Mouse (Mus musculus) MEL (cell line): ENCODE data around the gene Heatr6. TPM values are rescaled to one million over a fixed set of nuclear protein-coding genes. Genes with fewer than 3 reads are reported as not detected.
A peak's percentile ranks its signal among the peaks of the same experiment; 100 is the strongest.

Source experiments
- DNase-seq: peaks from one replicate; pipeline ENCODE4 v3.0.0; 2011; ENCODE audit warnings: low read depth, low spot score
- H3K27ac ChIP-seq: 2 replicates; pipeline ENCODE4 v1.5.1; 2012; ENCODE audit warnings: low read depth, mild to moderate bottlenecking, control low read depth, low read length, moderate library complexity; ENCODE audit not compliant: control insufficient read depth
- H3K27me3 ChIP-seq, 2 experiments: fragments of 150-350 bp in 1 of 2; sonication (generic) in 1 of 2; 2 replicates each; pipeline ENCODE4 v1.6.1; 2012; ENCODE audit warnings: low read length in 2 of 2, mild to moderate bottlenecking in 2 of 2, improper control_type of control experiment in 1 of 2, moderate library complexity in 1 of 2; ENCODE audit not compliant: insufficient read depth in 2 of 2, control insufficient read depth in 1 of 2
- H3K36me3 ChIP-seq, 2 experiments: 2 replicates each; pipeline ENCODE4 v1.6.1; 2012 to 2014; ENCODE audit warnings: low read length in 2 of 2, improper control_type of control experiment in 1 of 2, inconsistent platforms in 1 of 2, mild to moderate bottlenecking in 1 of 2; ENCODE audit not compliant: insufficient read depth in 2 of 2, control insufficient read depth in 1 of 2
- H3K4me1 ChIP-seq, 2 experiments: fragments of 150-350 bp in 1 of 2; sonication (generic) in 1 of 2; 2 replicates each; pipeline ENCODE4 v1.6.1; 2012; ENCODE audit warnings: low read length in 2 of 2, improper control_type of control experiment in 1 of 2, mild to moderate bottlenecking in 1 of 2; ENCODE audit not compliant: insufficient read depth in 2 of 2, control insufficient read depth in 1 of 2
- H3K4me3 ChIP-seq, 2 experiments: fragments of 150-350 bp in 1 of 2; sonication (generic) in 1 of 2; 2 replicates each; pipeline ENCODE4 v1.5.1; 2012; ENCODE audit warnings: low read depth in 2 of 2, low read length in 2 of 2, mild to moderate bottlenecking in 2 of 2, moderate library complexity in 2 of 2, control low read depth in 1 of 2, improper control_type of control experiment in 1 of 2; ENCODE audit not compliant: control insufficient read depth in 1 of 2, insufficient read depth in 1 of 2
- H3K79me2 ChIP-seq: 2 replicates; pipeline ENCODE4 v1.6.1; 2012; ENCODE audit warnings: mild to moderate bottlenecking, low read length, moderate library complexity; ENCODE audit not compliant: control insufficient read depth, poor library complexity, insufficient read depth
- H3K9ac ChIP-seq: 2 replicates; pipeline ENCODE4 v1.6.1; 2012; ENCODE audit warnings: low read depth, mild to moderate bottlenecking, control low read depth, low read length, moderate library complexity; ENCODE audit not compliant: control insufficient read depth, poor library complexity, severe bottlenecking
- H3K9me3 ChIP-seq: fragments of 150-350 bp; sonication (generic); replicated peaks from 2 replicates; pipeline ENCODE4 v1.6.1; 2012; ENCODE audit warnings: mild to moderate bottlenecking, low read length, improper control_type of control experiment, moderate library complexity; ENCODE audit not compliant: insufficient read depth
- CHD1 ChIP-seq: IDR thresholded peaks from 2 replicates; pipeline ENCODE4 v1.6.1; 2012; ENCODE audit warnings: low read depth, mild to moderate bottlenecking, inconsistent platforms, low read length, improper control_type of control experiment
- CHD2 ChIP-seq: IDR thresholded peaks from 2 replicates; pipeline ENCODE4 v1.6.1; 2011; ENCODE audit warnings: low read length, improper control_type of control experiment
- CTCF ChIP-seq, 3 experiments: IDR thresholded peaks in 2 of 3; conservative IDR thresholded peaks in 1 of 3; 2 replicates each; pipeline ENCODE4 v1.5.1; 2011 to 2012; ENCODE audit warnings: low read length in 3 of 3, low read depth in 2 of 3, mild to moderate bottlenecking in 2 of 3, improper control_type of control experiment in 1 of 3, inconsistent platforms in 1 of 3, mixed read lengths in 1 of 3, moderate library complexity in 1 of 3; ENCODE audit not compliant: control insufficient read depth in 1 of 3, insufficient read depth in 1 of 3, poor library complexity in 1 of 3, severe bottlenecking in 1 of 3
- ETS1 ChIP-seq: IDR thresholded peaks from 2 replicates; pipeline ENCODE4 v1.6.1; 2012; ENCODE audit warnings: low read depth, mild to moderate bottlenecking, inconsistent platforms, low read length, improper control_type of control experiment, moderate library complexity
- HCFC1 ChIP-seq: IDR thresholded peaks from 2 replicates; pipeline ENCODE4 v1.6.1; 2012; ENCODE audit warnings: low read depth, mild to moderate bottlenecking, inconsistent platforms, low read length, improper control_type of control experiment, moderate library complexity
- JUND ChIP-seq: IDR thresholded peaks from 2 replicates; pipeline ENCODE4 v1.6.1; 2011; ENCODE audit warnings: low read depth, mild to moderate bottlenecking, improper control_type of control experiment, low read length
- KAT2A ChIP-seq: conservative IDR thresholded peaks from 2 replicates; pipeline ENCODE4 v1.6.1; 2012; ENCODE audit warnings: low read depth, low read length, improper control_type of control experiment, inconsistent platforms
- MAFK ChIP-seq: IDR thresholded peaks from 2 replicates; pipeline ENCODE4 v1.6.1; 2011; ENCODE audit warnings: low read depth, mild to moderate bottlenecking, low read length, improper control_type of control experiment, borderline replicate concordance
- MXI1 ChIP-seq: IDR thresholded peaks from 2 replicates; pipeline ENCODE4 v1.6.1; 2011; ENCODE audit warnings: mild to moderate bottlenecking, low read depth, low read length, improper control_type of control experiment
- MYC ChIP-seq: IDR thresholded peaks from 2 replicates; pipeline ENCODE4 v1.6.1; 2011; ENCODE audit warnings: low read depth, mild to moderate bottlenecking, low read length, improper control_type of control experiment, moderate library complexity
- NELFE ChIP-seq: IDR thresholded peaks from 2 replicates; pipeline ENCODE4 v1.6.1; 2011; ENCODE audit warnings: low read depth, low read length, improper control_type of control experiment
- NRF1 ChIP-seq: IDR thresholded peaks from 2 replicates; pipeline ENCODE4 v1.6.1; 2014; ENCODE audit warnings: low read depth, mild to moderate bottlenecking, inconsistent platforms, low read length, improper control_type of control experiment, moderate library complexity; ENCODE audit not compliant: poor library complexity, insufficient read depth, severe bottlenecking
- POLR2A ChIP-seq, 2 experiments: IDR thresholded peaks; 2 replicates each; pipeline ENCODE4 v1.6.1; 2011 to 2012; ENCODE audit warnings: low read length in 2 of 2, mild to moderate bottlenecking in 2 of 2, control low read depth in 1 of 2, improper control_type of control experiment in 1 of 2, low read depth in 1 of 2, moderate library complexity in 1 of 2; ENCODE audit not compliant: control insufficient read depth in 1 of 2, insufficient read depth in 1 of 2, poor library complexity in 1 of 2
- SMC3 ChIP-seq: IDR thresholded peaks from 2 replicates; pipeline ENCODE4 v1.6.1; 2011; ENCODE audit warnings: low read depth, low read length, improper control_type of control experiment
- TAL1 ChIP-seq: IDR thresholded peaks from 2 replicates; pipeline ENCODE4 v1.6.1; 2012; ENCODE audit warnings: mild to moderate bottlenecking, inconsistent platforms, low read length, moderate library complexity, mixed read lengths
- TCF12 ChIP-seq: IDR thresholded peaks from 2 replicates; pipeline ENCODE4 v1.6.1; 2014; ENCODE audit warnings: low read depth, mild to moderate bottlenecking, inconsistent platforms, low read length, improper control_type of control experiment, moderate library complexity
- USF1 ChIP-seq: IDR thresholded peaks from 2 replicates; pipeline ENCODE4 v1.6.1; 2014; ENCODE audit warnings: low read depth, mild to moderate bottlenecking, inconsistent platforms, low read length, improper control_type of control experiment, moderate library complexity
- ZNF384 ChIP-seq: IDR thresholded peaks from 2 replicates; pipeline ENCODE4 v1.6.1; 2012; ENCODE audit warnings: low read depth, mild to moderate bottlenecking, inconsistent platforms, low read length, improper control_type of control experiment
- polyA plus RNA-seq, 2 experiments: library from polyadenylated mRNA; stranded (reverse) in 1 of 2; unstranded in 1 of 2; fragments of >175 nt in 1 of 2; fragments of >200 nt in 1 of 2; gene quantifications; 2 replicates each; pipeline versions ENCODE4 v1.2.1 to v1.2.4; 2012; ENCODE audit warnings: low replicate concordance in 2 of 2, low read depth in 1 of 2; ENCODE audit not compliant: insufficient read length in 2 of 2, insufficient read depth in 1 of 2, missing spikeins in 1 of 2
- total RNA-seq: library from RNA; depleted of rRNA; stranded (reverse); fragments of 300-350 nt; gene quantifications from 2 replicates; pipeline ENCODE4 v1.2.3, GENCODE M21; 2012

Heatr6 gene
- total and polyA plus RNA-seq, 3 experiments: 17.3 to 21.2 TPM; not detected in 1

DNA sequence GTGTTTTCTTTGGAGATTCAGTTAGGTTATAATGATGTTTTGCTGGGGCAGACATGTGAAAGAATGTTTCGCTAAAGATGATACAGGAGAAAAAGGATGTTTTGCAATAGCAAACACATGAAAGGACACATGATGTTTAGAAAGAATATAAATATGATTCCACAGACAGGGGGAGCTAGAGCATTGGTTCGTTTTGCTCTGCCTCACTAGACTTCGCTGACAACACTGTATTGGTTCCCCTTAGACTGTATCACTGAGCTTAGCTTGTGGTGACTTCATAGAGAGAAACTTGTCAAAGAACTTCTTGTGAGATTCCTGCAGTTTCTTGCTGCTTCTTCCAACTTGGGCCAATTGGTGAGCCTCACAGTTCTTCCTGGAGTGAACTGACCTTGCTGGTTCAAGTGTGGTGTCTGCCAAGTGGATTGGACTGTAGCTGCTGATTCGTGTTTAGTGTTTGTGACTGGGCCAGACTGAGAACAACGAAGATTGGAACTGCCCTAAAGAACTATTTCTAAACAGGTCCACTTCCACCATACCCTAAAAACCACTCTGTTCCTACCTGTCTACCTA lies 20.3 kb upstream of the Heatr6 start:
- DNase-seq: peak; percentile 43
- Histone ChIP-seq H3K4me3 (no peak overlapping the region), H3K36me3 (no peaks in the 10 kb centered on the region), H3K27ac (no peak overlapping the region), H3K9me3 (no peaks in the 10 kb centered on the region), H3K9ac (no peak overlapping the region), H3K79me2 (no peaks in the 10 kb centered on the region), H3K4me1 (no peaks in the 10 kb centered on the region), H3K27me3 (peaks cover 11 to 14% of the 10 kb centered on the region in 2 experiments)
- peak; percentile 2 to 43 (median 33); a peak in 3 of 6 replicates for TF ChIP-seq CTCF (IDR thresholded peaks at IDR 0.05 in 2 of 3, conservative IDR thresholded peaks at IDR 0.05 in 1 of 3; ENCODE audit: control insufficient read depth in 1 of 3, insufficient read depth in 1 of 3, low read depth in 2 of 3, low read length in 3 of 3, poor library complexity in 1 of 3, severe bottlenecking in 1 of 3)
- no peak for TF ChIP-seq TCF12

- H3K9ac ChIP-seq: no peak overlapping the region
- no peak for DNase-seq
- H3K79me2 ChIP-seq: no peaks in the 10 kb centered on the region
- no peak overlapping the region for H3K4me3 ChIP-seq
- no peaks in the 10 kb centered on the region for H3K9me3 ChIP-seq
- H3K4me1 ChIP-seq: no peaks in the 10 kb centered on the region
- no peak for TF ChIP-seq CHD2
- no peak for TF ChIP-seq USF1
- no peak for TF ChIP-seq MXI1
- no peak for TF ChIP-seq MAFK
- no peak for TF ChIP-seq JUND
- no peak for TF ChIP-seq CHD1
- no peak for TF ChIP-seq KAT2A
- no peak for TF ChIP-seq ETS1
- no peak for TF ChIP-seq NRF1
- no peak for TF ChIP-seq TAL1
- TF ChIP-seq ZNF384: no peak
- H3K27ac ChIP-seq: no peak overlapping the region
- H3K36me3 ChIP-seq: no peaks in the 10 kb centered on the region
- H3K27me3 ChIP-seq: peaks cover 7 to 11% of the 10 kb centered on the region in 2 experiments
These were observed 19.3 kb upstream of the Heatr6 start for GRCm38 (mm10) chr11:83734215-83734614.

GRCm38 (mm10) chr11:83735881-83736280 lies 17.6 kb upstream of the Heatr6 start:
- no peak for DNase-seq
- no peak for TF ChIP-seq HCFC1
- TF ChIP-seq SMC3: no peak
- no peak for TF ChIP-seq NELFE
- TF ChIP-seq MAFK: no peak
- TF ChIP-seq MYC: no peak
- TF ChIP-seq POLR2A (IDR thresholded peaks at IDR 0.05; ENCODE audit: control insufficient read depth in 1 of 2, insufficient read depth in 1 of 2, low read depth in 1 of 2, low read length in 2 of 2, poor library complexity in 1 of 2): no peak
- Histone ChIP-seq H3K4me3 (no peak overlapping the region), H3K27me3 (peaks cover 7% of the 10 kb centered on the region in 2 experiments), H3K36me3 (no peaks in the 10 kb centered on the region), H3K27ac (no peak overlapping the region), H3K4me1 (no peaks in the 10 kb centered on the region), H3K9ac (no peak overlapping the region), H3K9me3 (no peaks in the 10 kb centered on the region), H3K79me2 (no peaks in the 10 kb centered on the region)
